Mouse (Mus musculus) CH12.LX (cell line): ENCODE measurements around the gene Snx9. TPM values are rescaled to one million over a fixed set of nuclear protein-coding genes. Genes with fewer than 3 reads are reported as not detected.

Source experiments
- DNase-seq: peaks from one replicate; pipeline ENCODE4 v3.0.0-alpha.2; 2013; ENCODE audit errors: extremely low read depth
- H3K27ac ChIP-seq: 2 replicates; pipeline ENCODE4 v1.5.1; 2012; ENCODE audit warnings: low read depth, mild to moderate bottlenecking, control low read depth, moderate library complexity; ENCODE audit not compliant: insufficient read depth
- H3K27me3 ChIP-seq: replicated peaks from 2 replicates; pipeline ENCODE3; 2012; ENCODE audit warnings: inconsistent platforms
- H3K36me3 ChIP-seq, 2 experiments: replicated peaks in 1 of 2; 2 replicates each; pipeline versions ENCODE3 to v1.6.1; 2012; ENCODE audit warnings: inconsistent platforms in 1 of 2, low read length in 1 of 2, mild to moderate bottlenecking in 1 of 2, mixed read lengths in 1 of 2, moderate library complexity in 1 of 2; ENCODE audit not compliant: control insufficient read depth in 1 of 2, insufficient read depth in 1 of 2
- H3K4me1 ChIP-seq, 2 experiments: 2 replicates each; pipeline ENCODE4 v1.6.1; 2012; ENCODE audit warnings: inconsistent platforms in 1 of 2, moderate library complexity in 1 of 2; ENCODE audit not compliant: insufficient read depth in 2 of 2, control insufficient read depth in 1 of 2
- H3K4me2 ChIP-seq: 2 replicates; pipeline ENCODE4 v1.6.1; 2012; ENCODE audit warnings: low read depth, mild to moderate bottlenecking, control low read depth; ENCODE audit not compliant: poor library complexity, insufficient read depth, severe bottlenecking
- H3K4me3 ChIP-seq, 3 experiments: fragments of 150-350 bp in 1 of 3; sonication (generic) in 1 of 3; replicated peaks in 1 of 3; 2 replicates each; pipeline versions ENCODE3 to v1.5.1; 2011 to 2012; ENCODE audit warnings: low read depth in 2 of 3, low read length in 2 of 3, mild to moderate bottlenecking in 2 of 3, moderate library complexity in 2 of 3, control low read depth in 1 of 3, improper control_type of control experiment in 1 of 3, inconsistent platforms in 1 of 3, mixed read lengths in 1 of 3; ENCODE audit not compliant: poor library complexity in 1 of 3
- H3K79me2 ChIP-seq: replicated peaks from 2 replicates; pipeline ENCODE4 v1.6.1; 2012; ENCODE audit warnings: mild to moderate bottlenecking, moderate library complexity; ENCODE audit not compliant: control insufficient read depth, poor library complexity, insufficient read depth, severe bottlenecking; ENCODE audit errors: extremely low read depth
- H3K9ac ChIP-seq: 2 replicates; pipeline ENCODE4 v1.6.1; 2012; ENCODE audit warnings: low read depth, mild to moderate bottlenecking, control low read depth, moderate library complexity; ENCODE audit not compliant: insufficient read depth
- H3K9me3 ChIP-seq: replicated peaks from 2 replicates; pipeline ENCODE3; 2012; ENCODE audit warnings: low read length, inconsistent platforms, mixed read lengths
- CTCF ChIP-seq, 2 experiments: IDR thresholded peaks in 1 of 2; conservative IDR thresholded peaks in 1 of 2; 2 replicates each; pipeline ENCODE4 v1.5.1; 2011 to 2012; ENCODE audit warnings: low read depth in 2 of 2, low read length in 2 of 2, improper control_type of control experiment in 1 of 2, inconsistent platforms in 1 of 2, mild to moderate bottlenecking in 1 of 2, moderate library complexity in 1 of 2
- ETS1 ChIP-seq: conservative IDR thresholded peaks from 2 replicates; pipeline ENCODE4 v1.6.1; 2012; ENCODE audit warnings: low read depth, mild to moderate bottlenecking, inconsistent platforms, low read length, improper control_type of control experiment, moderate library complexity
- HCFC1 ChIP-seq: IDR thresholded peaks from 2 replicates; pipeline ENCODE4 v1.6.1; 2012; ENCODE audit warnings: low read depth, mild to moderate bottlenecking, inconsistent platforms, low read length, improper control_type of control experiment
- IRF4 ChIP-seq: IDR thresholded peaks from 2 replicates; pipeline ENCODE4 v1.6.1; 2014; ENCODE audit warnings: low read depth, mild to moderate bottlenecking, inconsistent platforms, low read length, improper control_type of control experiment
- JUND ChIP-seq: conservative IDR thresholded peaks from 2 replicates; pipeline ENCODE4 v1.6.1; 2011; ENCODE audit warnings: low read depth, low read length, improper control_type of control experiment
- MAZ ChIP-seq: IDR thresholded peaks from 2 replicates; pipeline ENCODE4 v1.6.1; 2012; ENCODE audit warnings: low read depth, mild to moderate bottlenecking, inconsistent platforms, low read length, improper control_type of control experiment, moderate library complexity
- MEF2A ChIP-seq: IDR thresholded peaks from 2 replicates; pipeline ENCODE4 v1.6.1; 2014; ENCODE audit warnings: low read depth, mild to moderate bottlenecking, inconsistent platforms, low read length, improper control_type of control experiment, borderline replicate concordance
- MYC ChIP-seq: IDR thresholded peaks from 2 replicates; pipeline ENCODE4 v1.6.1; 2011; ENCODE audit warnings: low read depth, mild to moderate bottlenecking, improper control_type of control experiment, low read length
- RAD21 ChIP-seq: IDR thresholded peaks from 2 replicates; pipeline ENCODE4 v1.6.1; 2011; ENCODE audit warnings: low read depth, mild to moderate bottlenecking, low read length, improper control_type of control experiment, moderate library complexity
- SMC3 ChIP-seq: IDR thresholded peaks from 2 replicates; pipeline ENCODE4 v1.6.1; 2011; ENCODE audit warnings: low read depth, low read length, improper control_type of control experiment
- UBTF ChIP-seq: IDR thresholded peaks from 2 replicates; pipeline ENCODE4 v1.6.1; 2012; ENCODE audit warnings: low read depth, mild to moderate bottlenecking, inconsistent platforms, low read length, improper control_type of control experiment, moderate library complexity
- dilution Hi-C: fragments of 300-500 bp; cut with MboI; formaldehyde crosslinking; loops from 2 replicates; pipeline ENCODE4 v1.14.3; 2020; ENCODE audit warnings: low sequenced_read_pairs; ENCODE audit not compliant: extremely low pct_unique_long_range_greater_than_20kb, extremely low pct_ligation_motif_present
- in situ Hi-C: fragments of 300-500 bp; cut with MboI; formaldehyde crosslinking; loops from 3 replicates; pipeline ENCODE4 v1.14.3; 2019; ENCODE audit warnings: low sequenced_read_pairs, low pct_ligation_motif_present, low pct_unique_long_range_greater_than_20kb, mixed read lengths
- polyA plus RNA-seq: library from polyadenylated mRNA; unstranded; fragments of >175 nt; gene quantifications from 2 replicates; pipeline ENCODE4 v1.2.1, GENCODE M21; 2012; ENCODE audit warnings: low read depth; ENCODE audit not compliant: insufficient read length
- total RNA-seq, 2 experiments: library from RNA; depleted of rRNA; stranded (reverse); fragments of 300-350 nt in 1 of 2; fragments of >200 nt in 1 of 2; gene quantifications; 2 replicates each; pipeline ENCODE4 v1.2.3; 2012 to 2014

The Snx9 gene
- total and polyA plus RNA-seq, 3 experiments: 16.3 to 26.3 (median 17.1) TPM

GRCm38 (mm10) chr17:5980860-5981259, 139.7 kb downstream of the Snx9 start:
- H3K9ac ChIP-seq: no peak overlapping the region
- in situ Hi-C loops: no loop called here
- H3K9me3 ChIP-seq: no peaks in the 10 kb centered on the region
- H3K4me2 ChIP-seq: no peak overlapping the region
- peaks cover 25 to 80% of the 10 kb centered on the region in 2 experiments for H3K4me1 ChIP-seq
- TF ChIP-seq RAD21 (peak; percentile 43), SMC3 (peak; percentile 59), JUND (no peak), IRF4 (peak; percentile 14; the same call in 1 of the 2 replicates), HCFC1 (no peak), UBTF (no peak), MAZ (no peak), CTCF (conservative IDR thresholded peaks at IDR 0.05 in 1 of 2, IDR thresholded peaks at IDR 0.05 in 1 of 2; ENCODE audit: low read depth in 2 of 2, low read length in 2 of 2) (peak in 1 of 2 experiments; percentile 68; a peak in 3 of 4 replicates), MYC (no peak), MEF2A (no peak), ETS1 (no peak)
- DNase-seq: no peak
- no peak overlapping the region for H3K27ac ChIP-seq
- no peaks in the 10 kb centered on the region for H3K27me3 ChIP-seq
- peaks cover 0 to 15% of the 10 kb centered on the region in 2 experiments for H3K36me3 ChIP-seq
- dilution Hi-C loops: no loop called here
- H3K79me2 ChIP-seq: no peaks in the 10 kb centered on the region
- H3K4me3 ChIP-seq: no peak overlapping the region

Other genes starting within 250 kb of the Snx9 start
- gene Synj2, start 100.0 kb downstream of the Snx9 start, total RNA-seq (2012; rRNA removed): 4.5 and 5.3 TPM in 2 replicates
- 6.6 and 6.8 TPM in 2 replicates for gene Synj2, start 100.0 kb downstream of the Snx9 start, total RNA-seq (2014; rRNA removed)
- 10.9 and 12.4 TPM in 2 replicates for gene Synj2, start 100.0 kb downstream of the Snx9 start, polyA plus RNA-seq
- gene Serac1, start 238.4 kb downstream of the Snx9 start, total RNA-seq (2012; rRNA removed): 2.1 and 2.9 TPM in 2 replicates
- gene Serac1, start 238.4 kb downstream of the Snx9 start, total RNA-seq (2014; rRNA removed): 1.9 and 2.2 TPM in 2 replicates
- 2.4 and 2.9 TPM in 2 replicates for gene Serac1, start 238.4 kb downstream of the Snx9 start, polyA plus RNA-seq
- 97.8 and 115 TPM in 2 replicates for gene Gtf2h5, start 238.5 kb downstream of the Snx9 start, total RNA-seq (2012; rRNA removed)
- gene Gtf2h5, start 238.5 kb downstream of the Snx9 start, total RNA-seq (2014; rRNA removed): 62.2 and 74.9 TPM in 2 replicates
- 116 and 117 TPM in 2 replicates for gene Gtf2h5, start 238.5 kb downstream of the Snx9 start, polyA plus RNA-seq